In genomic region chr6:143140884-143141283, GRCm38 (mm10) we compare ENCODE assay signal across 22 mouse cellular contexts. TPM values are rescaled to one million over a fixed set of nuclear protein-coding genes. Genes with fewer than 3 reads are reported as not detected.
DNase-seq lines count a peak whose midpoint lies in the region; ATAC-seq lines count a peak whose summit lies in the region.
"Had no signal": no experiment of that assay in that cellular context is flagged by ENCODE, and none has a peak within 500 bp of the region (broad histone marks: within the 10 kb centered on the region; RNA-seq: fewer than 3 reads in every experiment).

No protein-coding gene starts in this region.

- no peak overlapping the region for H3K4me2 ChIP-seq in midbrain, embryonic 11.5 days
- H3K4me2 ChIP-seq: embryonic facial prominence, embryonic 13.5 days; forebrain, embryonic 13.5 days; heart, embryonic 13.5 days; hindbrain, embryonic 12.5 days had no signal

- H3K4me1 ChIP-seq in midbrain, embryonic 11.5 days (ENCODE audit: control insufficient read depth, insufficient read depth, low read length), result no peaks in the 10 kb centered on the region
- peaks cover 8% of the 10 kb centered on the region for H3K4me1 ChIP-seq in midbrain, embryonic 10.5 days
- H3K4me1 ChIP-seq in limb, embryonic 10.5 days, result peaks cover 12% of the 10 kb centered on the region
- H3K4me1 ChIP-seq: forebrain, embryonic 13.5 days; heart, embryonic 13.5 days had no signal

- H3K9ac ChIP-seq in midbrain, embryonic 11.5 days (ENCODE audit: low read length), result no peak overlapping the region
- H3K9ac ChIP-seq: embryonic facial prominence, embryonic 13.5 days; forebrain, embryonic 13.5 days; forebrain, postnatal 0 days; heart, embryonic 13.5 days; hindbrain, embryonic 12.5 days had no signal

- H3K9me3 ChIP-seq in midbrain, embryonic 11.5 days (ENCODE audit: control insufficient read depth, low read length), result no peaks in the 10 kb centered on the region
- H3K9me3 ChIP-seq in midbrain, embryonic 10.5 days (replicated peaks), result no peaks in the 10 kb centered on the region
- H3K9me3 ChIP-seq in limb, embryonic 10.5 days (replicated peaks), result no peaks in the 10 kb centered on the region
- H3K9me3 ChIP-seq: embryonic facial prominence, embryonic 13.5 days; forebrain, embryonic 13.5 days; heart, embryonic 13.5 days; hindbrain, embryonic 12.5 days had no signal

- H3K27ac ChIP-seq in midbrain, embryonic 11.5 days (ENCODE audit: low read depth, low read length), result no peak overlapping the region
- no peak overlapping the region for H3K27ac ChIP-seq in midbrain, embryonic 10.5 days (replicated peaks)
- H3K27ac ChIP-seq in limb, embryonic 10.5 days, result no peak overlapping the region
- H3K27ac ChIP-seq: embryonic facial prominence, embryonic 13.5 days; forebrain, embryonic 13.5 days; gastrocnemius, adult 2 months; heart, embryonic 13.5 days; hindbrain, embryonic 12.5 days had no signal

- 90% methylated on average over 9 of the region's 9 CpGs for WGBS in midbrain, embryonic 11.5 days
- 87% methylated on average over 9 of the region's 9 CpGs for WGBS in midbrain, embryonic 10.5 days
- 91% methylated on average over 9 of the region's 9 CpGs for WGBS in limb, embryonic 10.5 days

- no peaks in the 10 kb centered on the region for H3K36me3 ChIP-seq in midbrain, embryonic 11.5 days (ENCODE audit: control insufficient read depth, insufficient read depth, low read length)
- no peaks in the 10 kb centered on the region for H3K36me3 ChIP-seq in midbrain, embryonic 10.5 days
- no peaks in the 10 kb centered on the region for H3K36me3 ChIP-seq in limb, embryonic 10.5 days
- H3K36me3 ChIP-seq: embryonic facial prominence, embryonic 13.5 days; heart, embryonic 13.5 days; hindbrain, embryonic 12.5 days had no signal

- no peak for ATAC-seq in midbrain, embryonic 11.5 days (ENCODE audit: low FRiP score)
- no peak for ATAC-seq in megakaryocyte progenitor cell, adult 5-6 weeks (replicated peaks; ENCODE audit: poor library complexity)
- ATAC-seq in erythroid progenitor cell, adult 5-6 weeks (replicated peaks; ENCODE audit: low FRiP score, poor library complexity, severe bottlenecking), result no peak
- ATAC-seq: forebrain, embryonic 13.5 days; forebrain, postnatal 0 days; hindbrain, embryonic 16.5 days; Patski had no signal

- peak; percentile 26 for DNase-seq in midbrain, embryonic 11.5 days (ENCODE audit: low spot score, missing footprints)
- DNase-seq in midbrain, embryonic 10.5 days (ENCODE audit: low spot score), result no peak
- DNase-seq in R1 (ENCODE audit: low read depth, low spot score), result peak; percentile 90
- peak; percentile 45 for DNase-seq in adrenal gland, postnatal 10 days
- peak; percentile 25 for DNase-seq in limb, embryonic 10.5 days (ENCODE audit: low spot score)
- no peak for DNase-seq in lung, postnatal 25 days (ENCODE audit: low spot score)
- DNase-seq: cerebellum, adult 11-12 months; cerebellum, adult 9-10 months; cerebellum, postnatal 36 days; forebrain, postnatal 0 days; gastrocnemius, adult 2 months; gastrocnemius, postnatal 25 days; heart, postnatal 4 days; kidney, adult 11 months had no signal

- no peak overlapping the region for H3K4me3 ChIP-seq in midbrain, embryonic 11.5 days (ENCODE audit: low read depth, low read length)
- no peak overlapping the region for H3K4me3 ChIP-seq in midbrain, embryonic 10.5 days
- no peak overlapping the region for H3K4me3 ChIP-seq in limb, embryonic 10.5 days
- H3K4me3 ChIP-seq: embryonic facial prominence, embryonic 13.5 days; forebrain, embryonic 13.5 days; gastrocnemius, adult 2 months; heart, embryonic 13.5 days; hindbrain, embryonic 12.5 days had no signal

- no peaks in the 10 kb centered on the region for H3K27me3 ChIP-seq in midbrain, embryonic 11.5 days (ENCODE audit: control insufficient read depth, insufficient read depth, low read length)
- H3K27me3 ChIP-seq in midbrain, embryonic 10.5 days (ENCODE audit: low read depth, poor library complexity, severe bottlenecking), result peaks cover 4% of the 10 kb centered on the region; the same call in 1 of the 2 replicates
- H3K27me3 ChIP-seq in limb, embryonic 10.5 days (ENCODE audit: low read depth, poor library complexity, severe bottlenecking), result no peaks in the 10 kb centered on the region
- H3K27me3 ChIP-seq: embryonic facial prominence, embryonic 13.5 days; heart, embryonic 13.5 days; hindbrain, embryonic 12.5 days; Patski had no signal

RNA-seq across cellular contexts. Expression of gene Etnk1, which starts 26.1 kb away (rescaled TPM):
- 30.7 and 32.3 TPM in 2 replicates for polyA plus RNA-seq in midbrain, embryonic 11.5 days (2014; fragmentation: Nextera tagmentation; extraction: Ambion mirVana)
- 21.0 and 23.9 TPM in 2 replicates for polyA plus RNA-seq in midbrain, embryonic 10.5 days (2016; fragmentation: Nextera tagmentation; extraction: Ambion mirVana)
- total RNA-seq in adrenal gland, postnatal 10 days (2021), result 10 to 100 TPM; 79.6 to 81.5 TPM
- 20.9 and 21.2 TPM in 2 replicates for polyA plus RNA-seq in limb, embryonic 10.5 days (2016; fragmentation: Nextera tagmentation; extraction: Ambion mirVana)
- 46.9 and 55.3 TPM in 2 replicates for total RNA-seq in megakaryocyte progenitor cell, adult 5-6 weeks (2015)
- total RNA-seq in megakaryocyte progenitor cell, adult 5-6 weeks (2017), result 50.9 and 65.1 TPM in 2 replicates
- 37.1 and 59.1 TPM in 2 replicates for total RNA-seq in erythroid progenitor cell, adult 5-6 weeks (2015; ENCODE audit: low replicate concordance)
- 44.7 and 50.4 TPM in 2 replicates for total RNA-seq in erythroid progenitor cell, adult 5-6 weeks (2017; ENCODE audit: low replicate concordance)

RNA-seq across cellular contexts. Expression of gene C2cd5, which starts 40.9 kb away (rescaled TPM):
- 29.1 and 29.2 TPM in 2 replicates for polyA plus RNA-seq in midbrain, embryonic 11.5 days (2014; fragmentation: Nextera tagmentation; extraction: Ambion mirVana)
- 35.8 and 40.8 TPM in 2 replicates for polyA plus RNA-seq in midbrain, embryonic 10.5 days (2016; fragmentation: Nextera tagmentation; extraction: Ambion mirVana)
- total RNA-seq in adrenal gland, postnatal 10 days (2021), result 10 to 100 TPM; 19.5 to 34.9 TPM
- polyA plus RNA-seq in limb, embryonic 10.5 days (2016; fragmentation: Nextera tagmentation; extraction: Ambion mirVana), result 45.3 and 46.1 TPM in 2 replicates
- 60.7 and 65.3 TPM in 2 replicates for total RNA-seq in megakaryocyte progenitor cell, adult 5-6 weeks (2015)
- 38.1 and 56.2 TPM in 2 replicates for total RNA-seq in megakaryocyte progenitor cell, adult 5-6 weeks (2017)
- total RNA-seq in erythroid progenitor cell, adult 5-6 weeks (2015; ENCODE audit: low replicate concordance), result 103 and 135 TPM in 2 replicates
- total RNA-seq in erythroid progenitor cell, adult 5-6 weeks (2017; ENCODE audit: low replicate concordance), result 105 and 112 TPM in 2 replicates

Comparison
In these comparisons a context has a peak if more than half of its experiments do, and no peak if none do; other contexts are left out.
1. DNase-seq: peak in midbrain, embryonic 11.5 days (single experiment), R1 (single experiment), adrenal gland, postnatal 10 days (single experiment) and limb, embryonic 10.5 days (single experiment); none in midbrain, embryonic 10.5 days (single experiment) and lung, postnatal 25 days (single experiment).